Mouse (Mus musculus) megakaryocyte, adult 5-6 weeks (primary cell): ENCODE data around the gene Ybx2. TPM values are rescaled to one million over a fixed set of nuclear protein-coding genes. Genes with fewer than 3 reads are reported as not detected.

Experiments used
- total RNA-seq, 2 experiments: library from RNA; stranded (forward) in 1 of 2; stranded (reverse) in 1 of 2; fragments of 153-499, 151-499 nt in 1 of 2; fragments of 221-1000, 200-1000 nt in 1 of 2; gene quantifications; 2 replicates each; pipeline versions ENCODE4 v1.2.3 to v1.2.4; 2015 to 2017

Ybx2 gene
- total RNA-seq, 2 experiments from 2014 or later, result not detected

Other genes with a start within 250 kb of the Ybx2 start
Only the 30 nearest of the 35 such genes appear.
- not detected in 2 replicates for gene Slc35g3, start 173.8 kb upstream of the Ybx2 start, total RNA-seq (2015)
- not detected in 2 replicates for gene Slc35g3, start 173.8 kb upstream of the Ybx2 start, total RNA-seq (2017)
- gene Zbtb4, start 169.9 kb upstream of the Ybx2 start, total RNA-seq (2015), result 1.6 and 2.6 TPM in 2 replicates
- 1.4 and 2.4 TPM in 2 replicates for gene Zbtb4, start 169.9 kb upstream of the Ybx2 start, total RNA-seq (2017)
- 0.32 and 0.36 TPM in 2 replicates for gene Chrnb1, start 139.9 kb upstream of the Ybx2 start, total RNA-seq (2015)
- gene Chrnb1, start 139.9 kb upstream of the Ybx2 start, total RNA-seq (2017), result 0.16 TPM in 1 of 2 replicates, not detected in the other
- gene Fgf11, start 133.9 kb upstream of the Ybx2 start, total RNA-seq (2015), result 0.14 TPM in 1 of 2 replicates, not detected in the other
- not detected in 2 replicates for gene Fgf11, start 133.9 kb upstream of the Ybx2 start, total RNA-seq (2017)
- gene Tmem102, start 130.2 kb upstream of the Ybx2 start, total RNA-seq (2015), result not detected in 2 replicates
- not detected in 2 replicates for gene Tmem102, start 130.2 kb upstream of the Ybx2 start, total RNA-seq (2017)
- gene Gm39566, start 120.5 kb upstream of the Ybx2 start, total RNA-seq (2015), result not detected in 2 replicates
- gene Gm39566, start 120.5 kb upstream of the Ybx2 start, total RNA-seq (2017), result not detected in 2 replicates
- not detected in 2 replicates for gene Spem2, start 117.3 kb upstream of the Ybx2 start, total RNA-seq (2015)
- not detected in 2 replicates for gene Spem2, start 117.3 kb upstream of the Ybx2 start, total RNA-seq (2017)
- not detected in 2 replicates for gene Spem1, start 113.6 kb upstream of the Ybx2 start, total RNA-seq (2015)
- not detected in 2 replicates for gene Spem1, start 113.6 kb upstream of the Ybx2 start, total RNA-seq (2017)
- gene Nlgn2, start 98.0 kb upstream of the Ybx2 start, total RNA-seq (2015), result 0.20 and 0.48 TPM in 2 replicates
- 0.16 and 0.88 TPM in 2 replicates for gene Nlgn2, start 98.0 kb upstream of the Ybx2 start, total RNA-seq (2017)
- gene Tmem256, start 97.3 kb upstream of the Ybx2 start, total RNA-seq (2015), result 217 and 226 TPM in 2 replicates
- gene Tmem256, start 97.3 kb upstream of the Ybx2 start, total RNA-seq (2017), result 117 and 158 TPM in 2 replicates
- gene Plscr3, start 89.4 kb upstream of the Ybx2 start, total RNA-seq (2015), result 19.8 and 23.7 TPM in 2 replicates
- 10.8 and 18.1 TPM in 2 replicates for gene Plscr3, start 89.4 kb upstream of the Ybx2 start, total RNA-seq (2017)
- gene Tnk1, start 77.1 kb upstream of the Ybx2 start, total RNA-seq (2015), result not detected in 2 replicates
- gene Tnk1, start 77.1 kb upstream of the Ybx2 start, total RNA-seq (2017), result 0.04 TPM in 1 of 2 replicates, not detected in the other
- gene Tmem95, start 57.8 kb upstream of the Ybx2 start, total RNA-seq (2015), result not detected in 2 replicates
- gene Tmem95, start 57.8 kb upstream of the Ybx2 start, total RNA-seq (2017), result not detected in 2 replicates
- 2.9 and 3.3 TPM in 2 replicates for gene Kctd11, start 54.4 kb upstream of the Ybx2 start, total RNA-seq (2015)
- gene Kctd11, start 54.4 kb upstream of the Ybx2 start, total RNA-seq (2017), result 3.0 and 3.3 TPM in 2 replicates
- gene Acap1, start 40.3 kb upstream of the Ybx2 start, total RNA-seq (2015), result 19.3 and 19.7 TPM in 2 replicates
- 44.4 and 53.5 TPM in 2 replicates for gene Acap1, start 40.3 kb upstream of the Ybx2 start, total RNA-seq (2017)
- 1.6 and 2.6 TPM in 2 replicates for gene 2810408A11Rik, start 34.8 kb upstream of the Ybx2 start, total RNA-seq (2015)
- 1.5 and 1.8 TPM in 2 replicates for gene 2810408A11Rik, start 34.8 kb upstream of the Ybx2 start, total RNA-seq (2017)
- gene Neurl4, start 34.7 kb upstream of the Ybx2 start, total RNA-seq (2015), result 7.1 and 9.9 TPM in 2 replicates
- 11.9 and 18.9 TPM in 2 replicates for gene Neurl4, start 34.7 kb upstream of the Ybx2 start, total RNA-seq (2017)
- gene Gps2, start 21.9 kb upstream of the Ybx2 start, total RNA-seq (2015), result 140 and 156 TPM in 2 replicates
- gene Gps2, start 21.9 kb upstream of the Ybx2 start, total RNA-seq (2017), result 56.4 and 64.9 TPM in 2 replicates
- gene Eif5a, start 13.8 kb upstream of the Ybx2 start, total RNA-seq (2015), result 575 and 614 TPM in 2 replicates
- gene Eif5a, start 13.8 kb upstream of the Ybx2 start, total RNA-seq (2017), result 561 and 596 TPM in 2 replicates
- not detected in 2 replicates for gene Slc2a4, start 12.4 kb downstream of the Ybx2 start, total RNA-seq (2015)
- gene Slc2a4, start 12.4 kb downstream of the Ybx2 start, total RNA-seq (2017), result 0.07 TPM in 1 of 2 replicates, not detected in the other
- gene Cldn7, start 29.0 kb downstream of the Ybx2 start, total RNA-seq (2015), result not detected in 2 replicates
- not detected in 2 replicates for gene Cldn7, start 29.0 kb downstream of the Ybx2 start, total RNA-seq (2017)
- gene Ctdnep1, start 45.4 kb downstream of the Ybx2 start, total RNA-seq (2015), result 120 and 150 TPM in 2 replicates
- gene Ctdnep1, start 45.4 kb downstream of the Ybx2 start, total RNA-seq (2017), result 26.6 and 27.0 TPM in 2 replicates
- gene Elp5, start 46.7 kb downstream of the Ybx2 start, total RNA-seq (2015), result 44.7 and 63.0 TPM in 2 replicates
- 35.7 and 40.5 TPM in 2 replicates for gene Elp5, start 46.7 kb downstream of the Ybx2 start, total RNA-seq (2017)
- 843 and 872 TPM in 2 replicates for gene Gabarap, start 55.3 kb downstream of the Ybx2 start, total RNA-seq (2015)
- gene Gabarap, start 55.3 kb downstream of the Ybx2 start, total RNA-seq (2017), result 599 and 651 TPM in 2 replicates
- gene Phf23, start 60.0 kb downstream of the Ybx2 start, total RNA-seq (2015), result 34.0 and 37.0 TPM in 2 replicates
- 42.5 and 45.8 TPM in 2 replicates for gene Phf23, start 60.0 kb downstream of the Ybx2 start, total RNA-seq (2017)
- 7.9 and 9.3 TPM in 2 replicates for gene Dvl2, start 64.8 kb downstream of the Ybx2 start, total RNA-seq (2015)
- 12.7 and 16.9 TPM in 2 replicates for gene Dvl2, start 64.8 kb downstream of the Ybx2 start, total RNA-seq (2017)
- gene Acadvl, start 79.6 kb downstream of the Ybx2 start, total RNA-seq (2015), result 32.7 and 35.0 TPM in 2 replicates
- gene Acadvl, start 79.6 kb downstream of the Ybx2 start, total RNA-seq (2017), result 31.7 and 37.0 TPM in 2 replicates
- gene Dlg4, start 81.1 kb downstream of the Ybx2 start, total RNA-seq (2015), result 5.2 and 10.1 TPM in 2 replicates
- 1.3 and 3.7 TPM in 2 replicates for gene Dlg4, start 81.1 kb downstream of the Ybx2 start, total RNA-seq (2017)
- gene Asgr1, start 118.3 kb downstream of the Ybx2 start, total RNA-seq (2015), result not detected in 2 replicates
- gene Asgr1, start 118.3 kb downstream of the Ybx2 start, total RNA-seq (2017), result not detected in 2 replicates
- gene Asgr2, start 156.8 kb downstream of the Ybx2 start, total RNA-seq (2015), result 0.16 and 0.27 TPM in 2 replicates
- 2.1 and 3.0 TPM in 2 replicates for gene Asgr2, start 156.8 kb downstream of the Ybx2 start, total RNA-seq (2017)